Mouse (Mus musculus): ENCODE data around the gene Cops3. TPM values are rescaled to one million over a fixed set of nuclear protein-coding genes. Genes with fewer than 3 reads are reported as not detected.

Cops3 gene
- polyA plus RNA-seq, 1 experiment from 2014 or later: 224 TPM

- Histone ChIP-seq H3K27me3 (ENCODE audit: insufficient read depth, low read length) (no peaks in the 10 kb centered on the region), H3K4me1 (ENCODE audit: insufficient read depth, low read length) (no peaks in the 10 kb centered on the region), H3K9me3 (ENCODE audit: low read length) (no peaks in the 10 kb centered on the region), H3K9ac (replicated peaks; ENCODE audit: low read length) (no peak overlapping the region), H3K4me3 (ENCODE audit: low read length) (no peak overlapping the region), H3K4me2 (replicated peaks; ENCODE audit: low read depth, low read length) (no peak overlapping the region), H3K36me3 (ENCODE audit: insufficient read depth, low read length) (peaks cover 80% of the 10 kb centered on the region), H3K27ac (ENCODE audit: low read length) (no peak overlapping the region)
- no peak for ATAC-seq (ENCODE audit: low FRiP score, low TSS enrichment)
- WGBS: 90% methylated on average over 2 of the region's 2 CpGs
These were observed 67.3 kb downstream of the Cops3 start for GRCm38 (mm10) chr11:59772291-59772690.

- Histone ChIP-seq H3K9me3 (ENCODE audit: low read length) (no peaks in the 10 kb centered on the region), H3K36me3 (ENCODE audit: insufficient read depth, low read length) (peaks cover 80% of the 10 kb centered on the region), H3K9ac (replicated peaks; ENCODE audit: low read length) (no peak overlapping the region), H3K4me3 (ENCODE audit: low read length) (no peak overlapping the region), H3K27me3 (ENCODE audit: insufficient read depth, low read length) (no peaks in the 10 kb centered on the region), H3K4me2 (replicated peaks; ENCODE audit: low read depth, low read length) (no peak overlapping the region), H3K4me1 (ENCODE audit: insufficient read depth, low read length) (no peaks in the 10 kb centered on the region), H3K27ac (ENCODE audit: low read length) (no peak overlapping the region)
- 93% methylated on average over 7 of the region's 7 CpGs for WGBS
- ATAC-seq (ENCODE audit: low FRiP score, low TSS enrichment): no peak
These were observed 68.9 kb downstream of the Cops3 start for GRCm38 (mm10) chr11:59770753-59771152.

GRCm38 (mm10) chr11:59769738-59770137, 69.9 kb downstream of the Cops3 start:
- ATAC-seq (ENCODE audit: low FRiP score, low TSS enrichment): no peak
- Histone ChIP-seq H3K9ac (replicated peaks; ENCODE audit: low read length) (no peak overlapping the region), H3K36me3 (ENCODE audit: insufficient read depth, low read length) (peaks cover 83% of the 10 kb centered on the region), H3K4me2 (replicated peaks; ENCODE audit: low read depth, low read length) (no peak overlapping the region), H3K4me1 (ENCODE audit: insufficient read depth, low read length) (no peaks in the 10 kb centered on the region), H3K4me3 (ENCODE audit: low read length) (no peak overlapping the region), H3K27me3 (ENCODE audit: insufficient read depth, low read length) (no peaks in the 10 kb centered on the region), H3K9me3 (ENCODE audit: low read length) (no peaks in the 10 kb centered on the region), H3K27ac (ENCODE audit: low read length) (no peak overlapping the region)
- 87% methylated on average over 6 of the region's 6 CpGs for whole genome bisulfite sequencing

GRCm38 (mm10) chr11:59769307-59769706, 70.3 kb downstream of the Cops3 start:
- ATAC-seq (ENCODE audit: low FRiP score, low TSS enrichment): no peak
- Histone ChIP-seq H3K27me3 (ENCODE audit: insufficient read depth, low read length) (no peaks in the 10 kb centered on the region), H3K9me3 (ENCODE audit: low read length) (no peaks in the 10 kb centered on the region), H3K9ac (replicated peaks; ENCODE audit: low read length) (no peak overlapping the region), H3K4me2 (replicated peaks; ENCODE audit: low read depth, low read length) (no peak overlapping the region), H3K36me3 (ENCODE audit: insufficient read depth, low read length) (peaks cover 84% of the 10 kb centered on the region), H3K27ac (ENCODE audit: low read length) (no peak overlapping the region), H3K4me1 (ENCODE audit: insufficient read depth, low read length) (no peaks in the 10 kb centered on the region), H3K4me3 (ENCODE audit: low read length) (no peak overlapping the region)
- 89% methylated on average over 2 of the region's 2 CpGs for WGBS

Other genes with a start within 250 kb of the Cops3 start
- not detected in 2 replicates for gene Olfr223, start 246.5 kb downstream of the Cops3 start, polyA plus RNA-seq (2015; fragmentation: Nextera tagmentation; extraction: Ambion mirVana)
- gene Mprip, start 178.5 kb downstream of the Cops3 start, polyA plus RNA-seq (2015; fragmentation: Nextera tagmentation; extraction: Ambion mirVana): 42.7 and 43.8 TPM in 2 replicates
- gene Pld6, start 52.2 kb downstream of the Cops3 start, polyA plus RNA-seq (2015; fragmentation: Nextera tagmentation; extraction: Ambion mirVana): 5.8 and 6.6 TPM in 2 replicates
- 37.7 and 41.5 TPM in 2 replicates for gene Flcn, start 29.8 kb downstream of the Cops3 start, polyA plus RNA-seq (2015; fragmentation: Nextera tagmentation; extraction: Ambion mirVana)
- gene Nt5m, start 391 bp downstream of the Cops3 start, polyA plus RNA-seq (2015; fragmentation: Nextera tagmentation; extraction: Ambion mirVana): 44.4 and 46.3 TPM in 2 replicates
- 49.1 and 49.3 TPM in 2 replicates for gene Med9, start 108.4 kb upstream of the Cops3 start, polyA plus RNA-seq (2015; fragmentation: Nextera tagmentation; extraction: Ambion mirVana)
- gene Rasd1, start 125.1 kb upstream of the Cops3 start, polyA plus RNA-seq (2015; fragmentation: Nextera tagmentation; extraction: Ambion mirVana): 3.3 and 4.2 TPM in 2 replicates
- gene Pemt, start 206.7 kb upstream of the Cops3 start, polyA plus RNA-seq (2015; fragmentation: Nextera tagmentation; extraction: Ambion mirVana): 11.2 and 12.2 TPM in 2 replicates